Mouse (Mus musculus) left cerebral cortex, postnatal 14 days (tissue): ENCODE results near the gene Hist1h1b. TPM values are rescaled to one million over a fixed set of nuclear protein-coding genes. Genes with fewer than 3 reads are reported as not detected.
"Not testable (repeated sequence)": the region's sequence is repeated elsewhere in the genome, so short reads cannot be mapped to it uniquely, and the experiment has no call there.

Experiments used
- DNase-seq, 2 experiments: peaks; one replicate each; pipeline ENCODE4 v3.0.0; 2021 to 2022; ENCODE audit warnings: low spot score in 2 of 2, mixed read lengths in 1 of 2
- intact Hi-C: fragments of 180-260 bp; cut with DNase I; formaldehyde crosslinking; loops from one replicate; pipeline ENCODE4 v1.15.1; 2025
- long read RNA-seq, 2 experiments: library from polyadenylated mRNA; stranded (forward); transcript quantifications; one replicate each; pipeline ENCODE4 v2.0.0; 2021
- total RNA-seq, 2 experiments: library from RNA; stranded (reverse); gene quantifications; 2 replicates each; pipeline ENCODE4 v1.2.3; 2021

The Hist1h1b gene
- total RNA-seq, result 10 to 100 TPM in 1 of 2 experiments, 1 to 10 TPM in 1; 7.6 to 10.5 TPM
- long read RNA-seq, experiment 1, result 0 reads
- long read RNA-seq, experiment 2, result 0 reads

DNA sequence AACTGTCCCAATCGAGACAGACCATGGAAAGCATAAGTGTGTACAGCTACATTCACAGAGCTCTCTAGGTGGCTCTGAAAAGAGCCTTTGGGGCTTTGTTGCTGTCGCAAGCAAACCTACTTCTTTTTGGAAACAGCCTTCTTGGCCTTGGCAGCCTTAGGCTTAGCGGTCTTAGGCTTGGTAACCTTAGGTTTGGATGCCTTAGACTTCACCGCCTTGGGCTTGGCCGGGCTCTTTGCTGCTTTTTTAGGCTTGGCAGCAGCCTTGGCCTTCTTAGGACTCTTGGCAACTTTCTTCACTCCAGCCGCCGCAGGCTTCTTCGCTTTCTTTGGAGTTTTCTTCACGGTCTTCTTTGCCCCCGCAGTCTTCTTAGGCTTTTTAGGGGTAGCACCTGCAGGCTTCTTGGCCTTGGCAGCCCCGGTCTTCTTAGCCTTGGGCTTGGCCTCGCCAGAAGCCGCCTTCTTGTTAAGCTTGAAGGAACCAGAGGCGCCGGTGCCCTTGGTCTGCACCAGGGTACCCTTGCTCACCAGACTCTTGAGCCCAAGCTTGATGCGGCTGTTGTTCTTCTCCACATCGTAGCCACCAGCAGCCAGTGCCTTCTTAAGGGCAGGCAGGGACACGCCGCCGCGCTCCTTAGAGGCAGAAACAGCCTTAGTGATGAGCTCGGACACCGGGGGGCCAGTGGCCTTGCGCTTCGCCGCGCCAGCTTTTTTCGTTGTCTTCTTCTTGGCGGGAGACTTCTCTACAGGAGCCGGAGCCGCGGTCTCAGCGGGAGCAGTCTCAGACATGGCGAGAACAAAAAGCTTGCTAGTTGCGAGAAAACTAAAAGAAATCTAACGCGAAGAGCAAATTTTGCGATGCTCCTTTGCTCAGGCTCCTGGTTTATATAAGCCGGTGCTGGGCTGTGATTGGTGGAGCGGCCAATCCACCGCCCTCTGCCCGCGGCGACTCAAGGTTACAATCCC is at the start of gene Hist1h1b:
Hist1h1b (minus strand) TSS at position 859 of the 965 bp plus-strand sequence.
- peak in 1 of 2 experiments; percentile 43 for DNase-seq
- intact Hi-C loops, result no loop called here

DNA sequence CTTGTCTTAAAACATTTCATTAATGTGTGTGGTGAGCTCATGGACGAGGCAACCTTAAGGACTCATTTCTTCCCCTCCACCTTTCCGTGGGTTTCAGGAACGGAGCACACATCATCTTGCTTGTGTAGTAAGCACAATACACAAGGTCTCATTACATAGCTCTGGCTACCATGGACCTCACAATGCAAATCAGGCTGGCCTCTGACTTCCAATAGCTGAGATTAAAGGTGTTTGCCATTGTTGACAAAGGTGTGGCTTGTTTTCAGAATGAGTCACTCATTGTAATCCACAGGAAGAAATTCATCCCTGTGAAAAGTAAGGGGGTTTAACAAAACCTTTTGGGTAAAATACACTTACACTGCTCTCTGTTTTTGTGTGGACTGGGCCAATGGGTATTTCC is 48.1 kb upstream of the Hist1h1b start:
- no peak for DNase-seq
- intact Hi-C loops, result no loop called here

DNA sequence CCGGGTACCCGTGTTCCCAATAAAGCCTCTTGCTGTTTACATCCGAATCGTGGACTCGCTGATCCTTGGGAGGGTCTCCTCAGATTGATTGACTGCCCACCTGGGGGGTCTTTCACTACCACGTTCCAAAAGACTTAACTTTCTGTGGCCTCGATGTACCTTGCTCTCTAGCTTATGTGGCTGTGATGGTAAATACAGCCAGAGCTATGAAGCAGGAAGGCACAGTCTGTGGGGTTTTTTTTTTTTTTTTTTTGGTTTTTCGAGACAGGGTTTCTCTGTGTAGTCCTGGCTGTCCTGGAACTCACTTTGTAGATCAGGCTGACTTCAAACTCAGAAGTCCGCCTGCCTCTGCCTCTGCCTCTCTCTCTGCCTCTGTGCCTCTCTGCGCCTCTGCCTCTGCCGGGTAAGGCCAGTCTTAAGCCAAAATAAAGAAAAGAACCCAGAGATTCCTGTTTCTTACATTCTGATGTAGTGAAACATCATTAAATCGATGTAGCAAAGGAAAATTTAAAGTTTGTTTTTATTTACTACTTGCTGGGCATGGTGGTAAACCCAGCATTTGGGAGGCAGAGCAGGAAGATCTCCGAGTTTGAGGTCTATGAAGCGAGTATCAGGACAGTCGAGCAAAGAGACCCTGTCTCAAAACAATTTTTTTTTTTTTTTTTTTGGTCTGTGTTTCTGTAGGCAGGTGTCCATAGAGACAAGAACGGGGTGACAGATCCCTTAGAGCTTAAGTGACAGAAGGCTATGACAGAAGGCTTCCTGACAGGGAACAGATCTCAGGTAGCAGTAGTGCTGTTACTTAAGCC is 39.9 kb upstream of the Hist1h1b start:
- intact Hi-C loops, DNase-seq: not testable (repeated sequence)

DNA sequence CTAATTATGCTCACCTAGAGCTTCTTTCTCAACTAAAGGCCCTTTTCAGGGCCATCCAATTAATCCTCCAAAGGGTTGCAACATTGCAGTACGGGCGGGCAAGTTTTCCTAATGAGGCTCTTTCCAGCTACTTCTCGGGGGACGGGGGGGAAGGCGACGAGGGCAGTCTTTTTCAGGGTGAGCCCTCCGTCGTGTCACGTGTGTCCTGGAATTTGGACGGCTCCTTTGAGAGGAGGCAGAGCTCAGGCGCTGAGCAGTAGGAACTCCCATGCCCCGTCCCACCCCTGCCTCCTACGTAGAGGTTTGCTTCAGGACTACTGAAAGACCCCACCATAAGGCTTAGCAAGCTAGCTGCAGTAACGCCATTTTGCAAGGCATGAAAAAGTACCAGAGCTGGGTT is 31.7 kb upstream of the Hist1h1b start:
- intact Hi-C loops, DNase-seq: not testable (repeated sequence)

DNA sequence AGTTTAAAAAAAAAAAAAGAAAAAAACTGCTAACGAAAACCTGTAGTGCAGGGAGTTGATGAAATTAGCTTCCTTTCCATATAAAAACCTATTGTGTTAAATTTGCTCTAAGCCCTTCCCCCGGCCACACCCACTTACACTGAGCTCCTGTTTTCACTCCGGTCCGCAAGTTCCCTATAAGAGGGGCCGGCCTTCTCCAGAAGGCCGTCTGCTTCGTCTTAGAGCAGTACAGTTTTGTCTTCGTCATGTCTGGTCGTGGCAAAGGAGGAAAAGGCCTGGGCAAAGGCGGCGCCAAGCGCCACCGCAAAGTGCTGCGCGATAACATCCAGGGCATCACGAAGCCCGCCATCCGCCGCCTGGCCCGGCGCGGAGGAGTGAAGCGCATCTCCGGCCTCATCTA is 31.1 kb upstream of the Hist1h1b start, which contains the start of gene Hist1h4m:
Hist1h4m (plus strand) TSS at position 208 of the 400 bp plus-strand sequence.
- intact Hi-C loops, result not testable (repeated sequence)
- peak in 1 of 2 experiments; percentile 49 for DNase-seq

DNA sequence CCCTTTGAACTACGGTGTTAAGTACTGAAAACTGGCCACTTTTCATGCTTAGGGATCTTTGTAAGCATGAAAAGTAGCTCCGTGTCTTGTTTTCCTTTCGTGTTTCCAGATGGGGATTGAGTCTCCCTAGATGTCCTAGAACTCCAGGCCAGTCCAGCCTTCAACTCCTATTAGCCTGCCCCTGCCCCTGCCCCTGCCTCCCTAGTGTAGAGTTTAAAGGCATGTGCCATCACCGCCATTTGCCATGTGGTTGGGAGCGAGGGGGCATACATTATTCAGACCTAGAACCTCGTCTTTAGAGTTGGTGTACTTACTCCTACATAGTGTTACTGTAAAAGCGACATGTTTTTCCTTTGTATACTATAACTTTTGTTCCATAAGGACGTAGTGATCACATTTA is 30.6 kb upstream of the Hist1h1b start:
- DNase-seq, intact Hi-C loops: not testable (repeated sequence)

DNA sequence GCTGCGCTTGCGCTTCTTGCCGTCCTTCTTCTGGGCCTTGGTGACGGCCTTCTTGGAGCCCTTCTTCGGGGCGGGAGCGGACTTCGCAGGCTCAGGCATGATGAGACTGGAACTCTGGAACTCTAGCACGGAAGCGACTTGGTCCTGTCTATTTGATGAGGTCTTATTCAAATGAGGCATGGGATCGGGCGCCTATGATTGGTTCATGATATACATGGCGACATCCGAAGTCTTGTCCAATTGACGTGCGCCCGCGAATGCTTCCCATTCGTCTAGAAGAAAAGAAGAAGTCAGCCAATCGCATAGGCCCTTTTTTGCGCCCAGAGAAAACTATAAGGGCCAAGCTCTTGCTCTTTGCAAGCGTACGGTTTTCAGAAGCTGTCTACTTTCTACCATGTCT is 29.6 kb upstream of the Hist1h1b start, which contains the start of the genes Hist1h2bq and Hist1h2ao:
Hist1h2bq (minus strand) TSS at position 125 of the 400 bp plus-strand sequence.
Hist1h2ao (plus strand) TSS at position 393 of the 400 bp plus-strand sequence.
- DNase-seq, intact Hi-C loops: not testable (repeated sequence)

DNA sequence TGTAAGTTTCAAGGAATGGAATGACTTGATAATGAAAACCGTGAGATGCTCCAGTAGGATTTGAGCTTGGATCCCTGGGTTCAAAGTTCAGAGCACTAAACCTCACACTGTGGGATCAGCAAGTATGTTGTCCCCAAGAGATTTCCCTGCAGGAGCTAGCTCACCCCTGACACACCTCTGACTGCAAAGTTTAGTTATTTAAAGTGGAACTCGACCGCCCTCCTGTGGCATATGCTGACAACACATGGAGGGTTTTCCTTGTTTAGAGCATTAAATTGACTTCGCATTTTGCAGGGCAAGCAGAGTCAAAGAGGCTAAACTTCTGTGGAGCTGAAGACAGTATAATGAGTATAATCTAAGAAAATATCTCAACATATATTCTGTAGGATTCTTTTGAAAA is 22.6 kb upstream of the Hist1h1b start:
- intact Hi-C loops, DNase-seq: not testable (repeated sequence)

DNA sequence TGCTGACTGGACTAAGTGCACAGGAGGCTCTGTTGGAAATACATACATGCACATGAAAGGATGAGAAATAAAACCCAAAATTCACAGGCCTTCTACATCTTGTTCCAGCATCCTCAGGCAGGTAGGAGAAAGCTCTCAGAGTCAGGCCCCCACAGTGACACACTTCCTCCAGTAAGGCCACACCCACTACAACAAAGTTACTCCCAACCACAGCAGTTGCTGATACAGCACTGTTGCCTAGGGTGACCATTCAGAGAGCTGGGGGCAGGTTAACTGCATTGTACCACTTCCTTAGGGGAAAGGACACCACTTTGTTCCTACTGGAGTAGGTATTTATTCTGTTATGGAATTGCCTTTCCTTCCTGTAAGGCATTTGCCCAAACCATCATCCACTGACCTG is 16.7 kb upstream of the Hist1h1b start:
- intact Hi-C loops, DNase-seq: not testable (repeated sequence)

DNA sequence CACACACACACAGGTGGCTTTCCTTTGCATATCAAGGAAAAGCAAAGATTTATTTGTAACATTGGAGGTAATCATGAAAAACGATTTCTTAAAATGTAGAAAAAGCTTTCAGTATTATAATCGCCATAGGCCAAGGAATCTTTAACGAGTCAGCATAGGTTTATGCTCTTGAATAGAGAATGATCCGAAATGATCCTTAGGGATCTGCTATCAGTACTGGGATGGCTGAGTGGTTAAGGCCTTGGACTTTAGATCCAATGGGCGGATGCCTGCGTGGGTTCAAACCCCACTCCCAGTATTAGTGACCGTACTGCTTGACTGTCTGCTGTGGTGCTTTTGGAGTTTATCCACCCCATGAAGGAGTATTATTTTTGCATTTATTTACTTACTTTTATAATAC is 15.2 kb upstream of the Hist1h1b start:
- no peak for DNase-seq
- intact Hi-C loops, result no loop called here

DNA sequence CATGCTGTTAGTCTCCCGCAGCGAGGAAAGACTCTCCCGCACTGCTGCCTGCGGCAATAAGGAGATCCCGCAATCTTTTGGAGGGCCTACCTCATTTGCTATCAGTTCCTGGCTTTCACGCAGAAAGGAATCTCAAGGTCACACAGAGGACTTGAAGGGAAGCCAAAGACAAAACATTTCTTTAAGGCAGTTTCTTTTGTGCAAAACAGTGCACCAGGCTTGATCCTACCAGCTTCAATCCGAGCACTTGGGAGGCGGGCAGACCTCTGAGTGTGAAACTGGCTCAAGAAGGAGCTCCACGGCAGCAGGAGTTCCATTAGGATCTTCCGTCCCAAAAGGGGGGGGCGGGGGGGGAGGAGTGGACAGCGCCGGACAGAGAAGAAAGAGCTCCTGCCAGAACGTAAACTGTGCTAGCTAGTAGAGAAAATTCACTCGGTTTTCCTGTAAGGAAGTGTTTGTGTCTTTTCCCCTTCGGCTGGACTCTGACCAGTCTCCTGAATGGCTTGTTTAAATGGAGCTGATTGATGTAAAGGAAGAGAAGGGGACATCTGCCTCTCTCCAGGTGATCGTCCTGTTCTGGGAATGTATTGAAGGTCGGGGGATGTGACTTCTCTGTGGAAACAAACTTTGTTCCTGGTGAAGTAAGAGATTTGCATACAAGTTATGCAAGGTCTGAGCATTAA is 10.3 kb upstream of the Hist1h1b start:
- no peak for DNase-seq
- intact Hi-C loops, result no loop called here

DNA sequence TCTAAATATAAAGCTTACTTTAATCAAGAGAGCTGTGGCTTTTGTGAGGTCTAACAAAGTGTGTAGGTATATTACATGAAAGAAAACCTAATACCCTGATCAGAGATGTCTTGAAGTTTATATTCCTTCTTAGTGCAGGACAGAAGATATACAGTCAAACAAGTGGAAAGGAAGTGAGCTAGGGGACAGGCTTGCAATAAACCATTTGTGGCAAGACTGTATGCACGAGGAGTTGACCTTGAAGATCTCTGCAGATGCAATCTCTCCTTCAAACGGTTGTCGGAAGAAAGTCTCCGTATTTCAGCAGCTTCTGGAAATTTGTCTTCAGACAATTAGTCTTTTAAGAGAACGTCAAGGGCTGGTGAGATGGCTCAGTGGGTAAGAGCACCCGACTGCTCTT is 9.5 kb upstream of the Hist1h1b start:
- no peak for DNase-seq
- intact Hi-C loops, result no loop called here

DNA sequence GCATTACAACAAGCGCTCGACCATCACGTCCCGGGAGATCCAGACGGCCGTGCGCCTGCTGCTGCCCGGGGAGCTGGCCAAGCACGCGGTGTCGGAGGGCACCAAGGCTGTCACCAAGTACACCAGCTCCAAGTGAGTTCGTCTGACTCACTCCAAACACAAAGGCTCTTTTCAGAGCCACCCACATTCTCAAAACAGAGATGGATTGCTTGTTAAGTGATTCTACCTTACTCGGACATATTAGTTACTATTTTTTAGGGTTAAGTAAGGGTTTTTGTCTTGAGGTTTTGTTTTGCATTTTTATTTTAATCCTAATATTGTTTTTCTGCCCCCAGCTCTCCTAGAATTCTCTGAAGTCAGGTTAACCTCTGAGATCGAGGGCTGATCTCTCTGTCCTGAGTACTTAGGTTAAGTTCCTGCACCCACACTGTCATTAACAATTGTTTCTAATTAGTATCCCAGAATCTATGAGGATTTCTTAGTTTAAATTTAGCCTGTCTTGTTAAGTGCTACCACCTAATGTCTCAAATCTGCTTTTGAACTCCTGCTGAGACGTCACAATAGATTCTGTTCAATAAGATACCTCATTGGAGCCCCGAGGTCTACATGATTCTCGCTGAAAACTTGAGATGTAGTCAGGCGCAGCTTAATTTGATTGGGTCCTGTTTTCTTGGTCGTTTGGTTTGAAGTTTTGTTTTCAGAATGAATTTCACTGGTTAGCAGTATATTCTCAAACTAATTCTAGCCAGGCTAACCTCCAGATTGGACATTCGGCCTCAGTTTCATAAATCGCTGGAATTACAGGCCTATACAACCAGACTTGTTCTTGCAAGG is 7.6 kb upstream of the Hist1h1b start:
- DNase-seq, result no peak
- intact Hi-C loops, result no loop called here

DNA sequence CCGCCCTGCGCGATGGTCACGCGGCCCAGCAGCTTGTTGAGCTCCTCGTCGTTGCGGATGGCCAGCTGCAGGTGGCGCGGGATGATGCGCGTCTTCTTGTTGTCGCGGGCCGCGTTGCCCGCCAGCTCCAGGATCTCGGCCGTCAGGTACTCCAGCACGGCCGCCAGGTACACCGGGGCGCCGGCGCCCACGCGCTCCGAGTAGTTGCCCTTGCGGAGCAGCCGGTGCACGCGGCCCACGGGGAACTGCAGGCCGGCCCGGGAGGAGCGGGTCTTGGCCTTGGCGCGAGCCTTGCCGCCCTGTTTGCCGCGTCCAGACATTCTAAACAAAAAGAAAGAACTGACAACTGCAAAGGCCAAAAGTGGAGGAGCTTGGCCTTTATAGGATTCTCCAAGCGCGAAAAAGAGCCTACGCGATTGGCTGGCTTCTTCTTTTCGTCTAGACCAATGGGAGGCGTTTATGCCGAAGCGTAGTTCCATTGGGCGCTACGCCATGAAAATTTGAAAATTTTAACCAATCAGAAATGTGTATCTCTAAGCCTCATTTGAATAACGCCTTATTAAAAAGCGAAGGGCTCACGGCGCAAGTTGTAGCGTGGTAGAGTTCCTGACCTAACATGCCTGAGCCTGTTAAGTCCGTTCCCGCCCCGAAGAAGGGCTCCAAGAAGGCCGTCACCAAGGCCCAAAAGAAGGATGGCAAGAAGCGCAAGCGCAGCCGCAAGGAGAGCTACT is 6.6 kb upstream of the Hist1h1b start, which contains the start of the genes Hist1h2an and Hist1h2bp:
Hist1h2an (minus strand) TSS at position 320 of the 731 bp plus-strand sequence.
Hist1h2bp (plus strand) TSS at position 563 of the 731 bp plus-strand sequence.
- peak; percentile 95 to 98 for DNase-seq
- intact Hi-C loops, result not testable (repeated sequence)

DNA sequence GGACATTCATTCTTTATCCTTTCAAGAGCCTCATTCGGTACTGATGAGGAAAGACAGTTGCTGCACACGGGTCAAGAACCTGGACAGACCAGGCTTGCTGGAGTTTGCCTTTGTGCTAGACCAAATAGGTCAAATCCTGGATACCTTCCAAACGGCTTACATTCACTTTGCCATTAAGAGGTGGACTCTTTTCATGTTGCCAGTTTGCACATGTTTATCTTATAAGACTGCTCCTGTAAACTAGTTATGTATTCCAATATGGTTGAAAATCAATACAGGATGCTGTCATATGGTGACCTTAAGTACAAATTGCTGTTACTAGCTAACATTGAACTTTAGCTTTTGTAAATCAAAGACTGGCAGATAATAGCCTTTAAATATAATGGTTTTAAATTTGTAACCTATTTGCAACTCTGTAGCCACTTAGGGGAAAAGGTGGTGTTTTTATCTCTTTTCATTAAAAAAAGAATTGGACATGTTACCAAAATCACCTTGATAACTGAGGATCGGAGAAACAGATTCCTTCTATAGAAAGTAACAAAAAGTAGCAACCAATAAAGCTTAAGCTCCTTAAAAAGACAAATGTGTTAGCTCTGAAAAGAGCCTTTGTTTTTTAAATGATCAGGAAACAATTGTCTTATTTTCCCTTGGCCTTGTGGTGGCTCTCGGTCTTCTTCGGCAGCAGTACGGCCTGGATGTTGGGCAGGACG is 5.9 kb upstream of the Hist1h1b start:
- intact Hi-C loops, result no loop called here
- DNase-seq, result no peak

DNA sequence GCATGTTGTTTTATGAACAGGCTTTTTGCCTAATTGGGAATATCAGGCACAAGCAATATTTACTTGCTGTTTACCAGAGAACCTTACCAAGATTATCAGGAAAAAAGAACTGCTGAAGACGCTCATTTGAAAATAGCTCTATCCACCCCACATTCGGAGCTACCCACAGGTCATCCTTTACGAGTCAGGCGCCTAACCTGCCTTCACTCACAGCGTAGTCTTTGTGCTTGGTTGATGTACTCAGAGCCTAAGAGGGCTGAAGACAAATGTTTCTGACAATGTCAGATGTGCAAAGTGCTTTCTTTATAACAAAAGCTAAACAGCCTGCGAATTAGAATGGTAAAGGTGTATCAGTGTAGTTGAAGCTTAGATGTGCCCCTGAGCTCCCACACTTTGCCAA is 3.9 kb upstream of the Hist1h1b start:
- intact Hi-C loops, result no loop called here
- DNase-seq, result no peak

DNA sequence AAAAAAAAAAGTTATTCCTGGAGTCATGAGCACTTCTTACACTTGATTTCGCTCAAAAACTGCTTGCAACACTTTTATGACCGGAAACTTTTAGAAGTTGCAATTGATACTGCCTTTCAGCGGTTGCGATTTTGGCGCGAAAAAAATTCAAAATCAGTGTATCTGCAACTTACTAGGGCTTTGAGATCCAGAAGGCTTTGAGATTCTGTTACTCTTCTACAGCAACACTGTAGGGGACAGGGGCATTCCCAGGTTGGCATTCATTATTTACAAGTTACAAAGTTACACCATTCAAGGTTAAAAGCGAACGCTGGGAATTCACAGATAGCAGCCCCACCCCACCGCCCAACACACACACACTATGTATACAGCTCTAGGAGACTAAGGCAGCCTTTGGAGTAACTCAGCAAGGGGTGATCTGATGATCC is 3.3 kb upstream of the Hist1h1b start:
- DNase-seq, result peak; percentile 37 to 47
- intact Hi-C loops, result no loop called here
